Mouse (Mus musculus) spleen, adult 2 months (tissue): ENCODE results near the gene Krt73.

Experiments
- CTCF ChIP-seq: fragments of 200-500 bp; IDR thresholded peaks from 2 replicates; pipeline ENCODE4 v1.5.1; 2011; ENCODE audit warnings: mild to moderate bottlenecking, inconsistent platforms; ENCODE audit not compliant: insufficient read depth, insufficient read length, insufficient replicate concordance; ENCODE audit errors: extremely low read depth
- POLR2A ChIP-seq: fragments of 200-500 bp; IDR thresholded peaks from 2 replicates; pipeline ENCODE4 v1.6.1; 2011; ENCODE audit warnings: low read depth, low read length, inconsistent platforms

- TF ChIP-seq CTCF (no peak), POLR2A (no peak)
These were observed 27.3 kb upstream of the Krt73 start for GRCm38 (mm10) chr15:101829441-101829840.
